Mouse (Mus musculus) ES-Bruce4 (cell line): Measurements from ENCODE around the gene Ajuba.

ENCODE experiments used
- CTCF ChIP-seq: IDR thresholded peaks from one replicate; pipeline ENCODE4 v1.8.1; 2011; ENCODE audit warnings: low read depth, low read length
- POLR2A ChIP-seq: IDR thresholded peaks from one replicate; pipeline ENCODE4 v1.8.1; 2011; ENCODE audit warnings: low read length; ENCODE audit not compliant: insufficient read depth

GRCm38 (mm10) chr14:54575031-54575430, 2.3 kb downstream of the Ajuba start:
- TF ChIP-seq POLR2A (no peak), CTCF (no peak)
